Mouse (Mus musculus) cerebellum, adult 9-11 months (tissue): ENCODE data around the gene Snx12.

Source experiments
- DNase-seq: peaks from one replicate; pipeline ENCODE4 v3.0.0; 2022

Gene Snx12

DNA sequence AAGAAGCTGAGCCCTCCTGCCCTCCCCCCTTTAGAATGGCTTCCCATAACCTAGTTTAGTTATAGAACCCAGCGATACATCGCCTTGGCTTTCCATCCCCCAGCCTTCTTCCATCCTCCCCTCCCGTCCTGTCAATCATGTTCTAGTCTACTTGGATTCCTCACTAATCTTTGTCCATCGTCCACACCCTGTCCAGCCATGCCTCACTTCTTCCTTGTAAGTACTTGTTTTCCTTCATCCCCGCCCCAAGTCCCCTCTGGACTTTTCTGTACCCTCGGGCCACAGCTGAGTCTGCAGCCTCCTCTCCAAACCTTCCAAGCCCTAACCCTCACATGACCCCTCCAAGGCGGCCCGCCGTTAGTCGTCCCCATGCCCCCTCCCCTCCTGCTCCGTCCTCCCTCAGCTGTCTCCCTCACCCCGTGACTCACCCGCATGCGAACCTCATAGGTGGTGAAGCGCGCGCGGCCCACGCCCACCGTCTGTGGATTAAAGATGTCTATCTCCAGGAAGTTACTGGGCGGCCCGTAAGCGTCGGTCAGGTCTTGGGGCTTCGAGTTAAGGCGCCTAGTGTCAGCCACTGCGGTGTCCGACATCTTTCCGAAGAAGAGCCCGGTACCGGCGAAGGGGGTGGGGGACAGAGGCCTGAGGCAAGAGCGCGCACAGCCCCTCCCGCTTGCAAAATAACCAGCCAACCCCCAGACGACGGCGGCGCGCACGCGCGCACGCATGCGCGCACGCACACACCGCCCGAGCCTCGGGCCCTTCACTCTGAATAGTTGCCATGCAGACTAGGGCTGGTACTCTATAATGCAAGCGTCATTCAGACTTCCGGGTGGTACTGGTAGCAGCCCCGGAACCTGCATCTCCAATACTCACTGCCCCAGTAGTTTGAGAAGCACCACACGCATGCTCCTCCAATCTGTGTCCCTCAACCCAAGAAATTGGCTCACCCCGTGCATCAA, at the start of gene Snx12:
TSS of gene Snx12 (minus strand) at position 730 of the 962 bp plus-strand sequence.
- peak; percentile 95 for DNase-seq

GRCm38 (mm10) chrX:101268755-101269124, 46.4 kb upstream of the Snx12 start, which contains the start of gene Gm20489:
Gene Gm20489, minus strand, starts transcription at chrX:101269023.
- no peak for DNase-seq

- no peak for DNase-seq
Observed at GRCm38 (mm10) chrX:101268025-101268754, 45.8 kb upstream of the Snx12 start, which contains the start of gene Il2rg. Gene Il2rg, minus strand, starts transcription at chrX:101268255.

DNA sequence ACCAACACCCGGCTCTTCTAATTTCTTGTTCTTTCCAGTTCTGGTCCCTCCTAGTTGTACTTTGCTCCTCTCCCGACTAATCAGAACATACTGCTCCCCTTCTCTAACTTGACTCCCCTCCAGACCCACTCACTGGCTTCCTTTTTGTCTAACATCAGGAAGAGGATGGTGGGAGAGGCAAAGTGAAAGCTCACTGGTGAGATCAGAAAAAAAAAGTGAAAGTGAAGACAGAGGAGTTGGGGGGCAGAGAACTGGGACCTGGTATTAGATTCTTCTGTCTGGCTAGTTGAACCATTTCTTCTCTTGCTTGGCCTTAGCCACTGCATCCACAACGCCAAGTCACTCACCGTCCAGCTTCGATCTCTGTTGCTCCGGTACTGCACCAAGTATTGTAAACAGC, 44.3 kb upstream of the Snx12 start:
- DNase-seq, result no peak

- no peak for DNase-seq
Observed at GRCm38 (mm10) chrX:101263892-101264291, 41.5 kb upstream of the Snx12 start, which contains the start of gene Gm614. Gene Gm614, minus strand, starts transcription at chrX:101263992.

- DNase-seq, result no peak
Observed at GRCm38 (mm10) chrX:101260441-101261325, 38.3 kb upstream of the Snx12 start.

DNA sequence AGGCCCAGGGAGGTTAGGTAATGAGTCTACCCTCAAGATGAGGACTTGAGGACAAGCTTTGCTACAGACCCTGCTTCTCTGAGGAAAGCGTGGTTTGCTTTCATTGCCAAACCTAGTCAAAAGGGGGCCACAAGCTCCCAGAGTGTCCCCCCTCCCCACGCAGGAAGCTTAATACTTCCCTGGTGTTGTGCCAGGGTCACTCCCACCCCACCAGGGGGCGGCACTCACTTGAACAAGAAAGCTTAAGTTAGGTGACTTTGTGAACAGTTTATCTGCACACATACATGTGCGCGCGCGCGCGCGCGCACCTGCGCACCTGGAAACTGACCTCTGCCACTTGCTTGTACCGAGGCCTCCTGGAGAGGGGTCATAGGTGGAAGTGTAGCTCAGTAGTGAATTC, 34.2 kb upstream of the Snx12 start:
- DNase-seq, result no peak

DNA sequence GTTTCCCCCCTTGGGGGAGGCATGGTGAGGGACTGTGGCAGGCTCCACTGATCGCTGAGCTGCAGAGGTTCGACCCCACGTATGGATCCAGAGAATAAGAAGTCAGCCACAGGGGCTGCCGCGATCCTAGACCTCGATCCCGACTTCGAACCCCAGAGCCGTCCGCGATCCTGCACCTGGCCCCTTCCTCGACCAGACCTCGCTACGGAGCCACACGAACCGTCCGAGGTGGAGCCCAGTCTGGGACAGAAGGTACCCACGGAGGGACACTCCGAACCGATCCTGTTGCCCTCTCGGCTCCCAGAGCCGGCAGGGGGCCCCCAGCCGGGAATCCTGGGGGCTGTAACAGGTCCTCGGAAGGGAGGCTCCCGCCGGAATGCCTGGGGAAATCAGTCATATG, 32.4 kb upstream of the Snx12 start:
- DNase-seq, result no peak

- peak; percentile 90 for DNase-seq
Observed at GRCm38 (mm10) chrX:101253952-101254729, 31.8 kb upstream of the Snx12 start, which contains the start of gene Foxo4. Gene Foxo4, plus strand, starts transcription at chrX:101254528.

GRCm38 (mm10) chrX:101245011-101245410, 22.6 kb upstream of the Snx12 start:
- no peak for DNase-seq

- no peak for DNase-seq
Observed at GRCm38 (mm10) chrX:101222796-101223162, 416 bp upstream of the Snx12 start.

DNA sequence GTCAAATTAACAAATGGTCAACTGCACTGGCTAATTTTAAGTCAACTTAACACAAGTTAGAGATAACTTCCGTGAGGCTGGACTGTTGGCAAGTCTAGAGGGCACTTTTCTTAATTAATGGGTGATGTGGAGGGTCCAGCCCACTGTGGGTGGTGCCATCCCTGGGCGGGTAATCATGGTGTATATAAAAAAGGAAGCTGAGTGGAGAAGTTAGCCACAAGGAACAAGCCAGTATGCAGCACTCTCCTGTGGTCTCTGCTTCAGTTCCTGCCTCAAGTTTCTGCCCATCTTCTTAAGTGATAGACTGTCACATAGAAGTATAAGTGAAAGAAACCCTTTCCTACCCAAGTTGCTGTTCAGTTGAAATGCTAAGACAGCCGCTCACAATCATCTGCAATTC, 33.1 kb downstream of the Snx12 start:
- DNase-seq, result no peak

DNA sequence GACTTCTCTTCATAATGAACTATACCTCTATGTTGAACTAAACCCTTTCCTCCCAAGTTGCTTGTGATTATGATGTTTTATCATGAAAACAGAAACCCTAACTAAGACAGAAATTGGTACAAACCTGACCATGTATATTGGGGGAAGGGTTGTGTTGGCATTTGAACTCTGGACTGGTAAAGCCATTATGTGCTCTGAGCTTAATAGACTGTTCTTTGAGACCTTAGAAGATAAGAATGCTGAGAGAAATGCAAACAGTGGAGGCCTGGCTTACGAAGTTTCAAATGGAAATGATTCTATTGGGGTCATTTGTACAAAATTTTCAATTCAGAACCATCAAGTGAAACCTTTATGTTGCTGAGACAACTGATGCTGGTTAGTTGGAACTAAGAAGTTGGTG, 34.7 kb downstream of the Snx12 start:
- DNase-seq, result no peak

GRCm38 (mm10) chrX:101173388-101173787, 49.0 kb downstream of the Snx12 start:
- DNase-seq, result no peak

GRCm38 (mm10) chrX:101168425-101168824, 53.9 kb downstream of the Snx12 start:
- no peak for DNase-seq

- no peak for DNase-seq
Observed at GRCm38 (mm10) chrX:101163739-101164138, 58.6 kb downstream of the Snx12 start.

DNA sequence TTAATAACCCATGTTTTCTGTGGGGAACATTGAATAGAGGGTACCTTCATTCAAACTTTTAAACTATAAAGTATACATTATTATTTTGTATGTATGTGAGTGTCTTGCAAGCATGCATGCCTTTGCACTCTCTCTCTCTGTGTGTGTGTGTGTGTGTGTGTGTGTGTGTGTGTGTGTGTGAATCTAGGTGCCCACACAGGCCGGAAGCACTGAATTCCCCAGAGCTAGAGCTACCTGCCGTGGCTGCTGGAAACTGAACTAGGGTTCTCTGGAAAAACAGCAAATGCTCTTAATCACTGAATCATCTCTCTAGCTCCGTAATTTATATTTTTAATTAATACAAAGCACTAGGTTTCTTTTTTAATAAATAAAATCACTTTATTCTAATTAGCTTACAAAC, 59.1 kb downstream of the Snx12 start:
- DNase-seq, result no peak

DNA sequence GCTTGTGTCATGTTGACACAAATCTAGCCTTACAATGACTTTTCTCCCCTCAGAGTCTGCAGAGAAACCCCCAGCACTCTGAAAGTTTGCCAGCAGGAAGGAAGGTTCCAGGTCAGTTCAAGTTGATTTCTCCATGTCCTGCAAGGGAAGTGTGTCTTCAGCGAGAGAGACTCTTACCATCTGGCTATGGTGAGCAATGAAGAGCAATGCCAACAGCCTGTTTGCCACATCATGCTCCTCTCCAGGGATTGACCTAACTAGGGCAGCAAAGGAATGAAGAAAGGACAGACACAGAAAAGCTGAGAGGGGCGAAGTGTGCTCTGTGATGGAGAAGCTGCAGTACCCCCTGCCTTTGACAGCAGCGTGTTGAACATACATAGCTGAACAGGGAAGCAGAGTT, 59.8 kb downstream of the Snx12 start:
- DNase-seq, result peak; percentile 60

DNA sequence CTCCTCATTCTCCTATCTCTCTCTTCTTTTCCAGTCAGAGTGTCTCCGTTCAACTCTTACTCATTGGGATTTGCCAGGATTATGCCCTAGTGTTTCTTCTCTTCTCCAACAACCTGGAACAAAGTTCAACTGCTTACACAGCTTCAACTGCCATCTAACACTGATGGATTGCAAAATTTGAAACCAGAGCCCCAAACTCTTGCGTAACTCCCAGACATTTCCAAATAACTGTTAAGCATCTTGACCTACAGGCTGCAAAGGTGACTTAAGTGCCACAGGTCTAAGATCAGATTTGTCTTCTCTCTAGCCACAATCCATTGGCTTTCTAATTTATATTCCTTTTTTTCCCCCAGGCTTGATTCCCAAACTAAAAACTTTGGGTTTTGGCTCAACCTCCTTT, 64.9 kb downstream of the Snx12 start:
- no peak for DNase-seq

- DNase-seq, result no peak
Observed at GRCm38 (mm10) chrX:101156369-101156768, 66.0 kb downstream of the Snx12 start.

DNA sequence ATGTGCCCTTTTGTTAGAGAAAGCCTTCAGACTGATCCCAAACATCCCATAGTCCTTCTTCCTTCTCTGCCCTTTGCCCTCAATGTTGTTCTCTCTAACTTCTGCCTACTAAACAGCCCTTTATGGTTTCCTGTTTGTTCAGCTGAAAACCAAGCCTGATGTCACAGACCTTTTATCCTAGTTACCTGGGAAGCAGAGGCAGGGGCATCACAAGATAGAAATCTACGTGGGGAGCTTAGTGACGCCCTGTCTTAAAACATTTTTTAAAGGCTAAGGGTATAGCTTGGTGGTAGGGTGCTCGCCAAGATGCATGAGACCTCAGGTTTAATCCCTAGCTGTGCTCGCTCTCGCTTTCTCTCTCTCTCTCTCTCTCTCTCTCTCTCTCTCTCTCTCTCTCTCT, 74.9 kb downstream of the Snx12 start:
- no peak for DNase-seq
